Mouse (Mus musculus) heart, embryonic 15.5 days (tissue): ENCODE results near the gene Prpsap2. TPM values are rescaled to one million over a fixed set of nuclear protein-coding genes. Genes with fewer than 3 reads are reported as not detected.
A peak's percentile ranks its signal among the peaks of the same experiment; 100 is the strongest.

Source experiments
- ATAC-seq: fragments of 200-750 bp; cut with Nextera tagmentation; replicated peaks from 2 replicates; pipeline ENCODE4 v1.8.0; 2017; ENCODE audit warnings: low read depth, moderate TSS enrichment; ENCODE audit not compliant: insufficient number of reproducible peaks, insufficient read depth, low FRiP score
- H3K27ac ChIP-seq: fragments of 300-500 bp; sonication (generic); 2 replicates; pipeline ENCODE4 v1.5.1; 2015; ENCODE audit warnings: mild to moderate bottlenecking, inconsistent platforms
- H3K27me3 ChIP-seq: fragments of 300-500 bp; sonication (generic); 2 replicates; pipeline ENCODE4 v1.6.1; 2015; ENCODE audit warnings: inconsistent platforms
- H3K36me3 ChIP-seq: fragments of 300-500 bp; sonication (generic); 2 replicates; pipeline ENCODE4 v1.6.1; 2015; ENCODE audit warnings: mild to moderate bottlenecking, inconsistent platforms
- H3K4me1 ChIP-seq: fragments of 300-500 bp; sonication (generic); replicated peaks from 2 replicates; pipeline ENCODE4 v1.6.1; 2015; ENCODE audit warnings: inconsistent platforms
- H3K4me2 ChIP-seq: fragments of 300-500 bp; sonication (generic); 2 replicates; pipeline ENCODE4 v1.6.1; 2015; ENCODE audit warnings: inconsistent platforms, mild to moderate bottlenecking, moderate library complexity
- H3K4me3 ChIP-seq: fragments of 300-500 bp; sonication (generic); 2 replicates; pipeline ENCODE4 v1.5.1; 2015; ENCODE audit warnings: mild to moderate bottlenecking, inconsistent platforms
- H3K9ac ChIP-seq: fragments of 300-500 bp; sonication (generic); 2 replicates; pipeline ENCODE4 v1.6.1; 2015; ENCODE audit warnings: mild to moderate bottlenecking, inconsistent platforms
- H3K9me3 ChIP-seq: fragments of 300-500 bp; sonication (generic); replicated peaks from 2 replicates; pipeline ENCODE4 v1.6.1; 2016; ENCODE audit warnings: inconsistent platforms
- WGBS: fragments of 180-500 bp; shearing (Covaris S2); methylation state at CpG from one replicate; pipeline ENCODE4 v1.1.7; 2015; ENCODE audit warnings: mixed read lengths; 5-methylcytosine and 5-hydroxymethylcytosine counted together
- polyA plus RNA-seq: library from polyadenylated mRNA; unstranded; fragments of >200 nt; fragmentation: Nextera tagmentation; extraction: Ambion mirVana; gene quantifications from 2 replicates; pipeline ENCODE4 v1.2.1, GENCODE M21; 2015

The Prpsap2 gene
- polyA plus RNA-seq, 1 experiment from 2014 or later: 14.2 TPM

GRCm38 (mm10) chr11:61715130-61715529 lies 46.8 kb downstream of the Prpsap2 start:
- 57% methylated on average over 6 of the region's 6 CpGs for WGBS
- ATAC-seq: no peak
- Histone ChIP-seq H3K4me1 (no peaks in the 10 kb centered on the region; the same call in 1 of the 2 replicates), H3K4me3 (no peak overlapping the region), H3K27me3 (peaks cover 7% of the 10 kb centered on the region; the same call in 1 of the 2 replicates), H3K9me3 (no peaks in the 10 kb centered on the region), H3K27ac (no peak overlapping the region), H3K36me3 (no peaks in the 10 kb centered on the region), H3K9ac (no peak overlapping the region), H3K4me2 (no peak overlapping the region)

DNA sequence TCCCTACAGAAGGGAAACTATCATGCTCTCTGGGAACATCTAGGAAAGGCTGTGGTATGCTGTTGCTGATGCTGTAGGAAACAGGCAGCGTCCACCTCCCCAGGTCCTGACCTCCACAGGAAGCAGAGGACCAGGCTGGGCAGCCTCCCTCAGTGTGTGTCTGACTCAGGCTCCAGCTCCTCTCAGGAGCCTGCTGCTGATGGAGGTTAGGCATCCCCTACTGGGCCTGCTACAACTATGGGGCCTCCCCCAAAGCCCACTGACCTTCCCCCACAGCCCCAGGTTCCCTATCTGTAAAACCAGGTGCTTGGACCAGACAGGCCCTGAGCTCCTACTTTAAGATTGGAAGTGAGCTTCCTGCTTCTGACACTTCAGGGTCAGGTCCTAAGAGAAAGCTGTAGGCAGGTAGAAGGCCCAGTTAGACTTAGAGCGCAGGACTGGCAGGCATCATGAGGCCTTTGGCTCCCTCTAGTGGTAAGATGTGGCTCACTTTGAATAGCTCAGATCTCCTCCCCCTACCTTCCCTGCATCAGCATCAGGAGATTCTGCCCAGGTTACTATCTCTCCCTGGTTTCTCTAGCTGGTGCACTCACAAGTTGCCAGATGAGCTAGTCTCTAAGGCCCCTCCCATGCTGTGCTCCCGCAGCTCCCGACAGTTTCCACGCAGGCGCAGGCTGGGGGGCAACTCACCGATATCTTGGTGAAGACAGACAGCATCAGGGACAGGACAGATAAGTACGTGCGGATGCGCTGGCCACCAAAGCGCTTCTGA lies 47.4 kb downstream of the Prpsap2 start:
- Histone ChIP-seq H3K4me3 (no peak overlapping the region), H3K4me1 (no peaks in the 10 kb centered on the region; the same call in 1 of the 2 replicates), H3K4me2 (no peak overlapping the region), H3K9me3 (no peaks in the 10 kb centered on the region), H3K27me3 (peaks cover 7% of the 10 kb centered on the region; the same call in 1 of the 2 replicates), H3K36me3 (no peaks in the 10 kb centered on the region), H3K9ac (no peak overlapping the region), H3K27ac (no peak overlapping the region)
- 34% methylated on average over 11 of the region's 11 CpGs for WGBS
- peak; percentile 67; the same call in 1 of the 2 replicates for ATAC-seq

- Histone ChIP-seq H3K9me3 (no peaks in the 10 kb centered on the region), H3K36me3 (no peaks in the 10 kb centered on the region), H3K27ac (no peak overlapping the region), H3K27me3 (0 out of 2 replicates have a peak, but pooled peaks cover 4% of the 10 kb centered on the region), H3K4me1 (no peaks in the 10 kb centered on the region; the same call in 1 of the 2 replicates), H3K9ac (no peak overlapping the region), H3K4me3 (no peak overlapping the region), H3K4me2 (no peak overlapping the region)
- 67% methylated on average over 15 of the region's 15 CpGs for WGBS
- no peak for ATAC-seq
Observed at GRCm38 (mm10) chr11:61713157-61713855, 48.6 kb downstream of the Prpsap2 start.

DNA sequence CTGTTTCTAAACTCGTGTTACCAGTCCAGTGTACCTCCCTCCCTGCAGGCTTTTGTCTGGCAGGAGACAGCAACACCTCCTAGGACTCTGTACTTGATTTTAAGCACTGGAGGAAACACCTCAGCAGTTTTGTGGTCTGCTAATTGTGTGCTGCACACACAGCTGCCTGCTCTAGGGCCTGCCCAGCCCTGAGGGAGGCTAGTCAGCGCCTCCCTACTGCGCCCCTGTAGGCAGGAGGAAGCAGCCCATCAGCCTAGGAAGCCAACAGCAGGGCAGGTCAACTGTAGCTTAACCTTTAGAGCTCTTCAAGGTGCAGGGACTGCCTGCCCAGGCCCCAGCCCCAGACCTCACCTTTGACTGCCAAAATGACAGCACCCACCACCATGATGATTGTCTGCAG lies 53.0 kb downstream of the Prpsap2 start:
- Histone ChIP-seq H3K27me3 (no peaks in the 10 kb centered on the region), H3K4me1 (no peaks in the 10 kb centered on the region), H3K9ac (no peak overlapping the region), H3K27ac (no peak overlapping the region), H3K4me2 (no peak overlapping the region), H3K4me3 (no peak overlapping the region), H3K36me3 (no peaks in the 10 kb centered on the region), H3K9me3 (no peaks in the 10 kb centered on the region)
- WGBS: 78% methylated on average over 3 of the region's 3 CpGs
- no peak for ATAC-seq

DNA sequence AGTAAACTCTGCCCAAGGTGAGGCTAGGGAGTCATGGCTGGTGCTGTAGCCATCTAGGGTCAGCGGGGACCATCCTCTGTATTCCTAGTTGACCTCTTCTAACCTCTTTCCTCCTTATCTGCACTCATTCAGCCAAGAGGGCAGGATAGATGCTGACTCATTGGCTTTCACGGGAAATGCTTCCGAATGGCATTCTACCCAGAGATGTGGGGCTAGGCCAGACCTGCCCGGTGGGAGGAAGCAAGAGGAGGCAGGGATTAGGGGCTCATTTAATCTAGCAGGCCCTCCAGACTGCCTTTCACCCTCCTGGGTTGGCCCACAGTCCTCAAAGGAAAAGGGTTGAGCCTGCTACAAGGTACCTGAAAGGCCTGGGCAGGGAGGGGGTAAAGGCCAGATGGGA lies 55.7 kb downstream of the Prpsap2 start:
- no peaks in the 10 kb centered on the region for H3K4me1 ChIP-seq
- 41% methylated on average over 4 of the region's 4 CpGs for WGBS
- no peak overlapping the region for H3K4me2 ChIP-seq
- H3K4me3 ChIP-seq: no peak overlapping the region
- no peak overlapping the region for H3K27ac ChIP-seq
- no peak for ATAC-seq
- no peaks in the 10 kb centered on the region for H3K36me3 ChIP-seq
- H3K27me3 ChIP-seq: no peaks in the 10 kb centered on the region
- no peak overlapping the region for H3K9ac ChIP-seq
- no peaks in the 10 kb centered on the region for H3K9me3 ChIP-seq

- 92% methylated on average over 2 of the region's 2 CpGs for WGBS
- Histone ChIP-seq H3K4me3 (no peak overlapping the region), H3K27ac (no peak overlapping the region), H3K36me3 (no peaks in the 10 kb centered on the region), H3K9me3 (no peaks in the 10 kb centered on the region), H3K9ac (no peak overlapping the region), H3K4me1 (no peaks in the 10 kb centered on the region), H3K27me3 (no peaks in the 10 kb centered on the region), H3K4me2 (no peak overlapping the region)
- no peak for ATAC-seq
Observed at GRCm38 (mm10) chr11:61705581-61705980, 56.3 kb downstream of the Prpsap2 start.

GRCm38 (mm10) chr11:61702494-61702893 lies 59.4 kb downstream of the Prpsap2 start:
- H3K4me1 ChIP-seq: 0 out of 2 replicates have a peak, but pooled peaks cover 3% of the 10 kb centered on the region
- H3K4me2 ChIP-seq: no peak overlapping the region
- no peak for ATAC-seq
- 86% methylated on average over 5 of the region's 5 CpGs for WGBS
- no peaks in the 10 kb centered on the region for H3K27me3 ChIP-seq
- H3K9ac ChIP-seq: no peak overlapping the region
- no peaks in the 10 kb centered on the region for H3K36me3 ChIP-seq
- H3K9me3 ChIP-seq: no peaks in the 10 kb centered on the region
- H3K27ac ChIP-seq: no peak overlapping the region
- no peak overlapping the region for H3K4me3 ChIP-seq

DNA sequence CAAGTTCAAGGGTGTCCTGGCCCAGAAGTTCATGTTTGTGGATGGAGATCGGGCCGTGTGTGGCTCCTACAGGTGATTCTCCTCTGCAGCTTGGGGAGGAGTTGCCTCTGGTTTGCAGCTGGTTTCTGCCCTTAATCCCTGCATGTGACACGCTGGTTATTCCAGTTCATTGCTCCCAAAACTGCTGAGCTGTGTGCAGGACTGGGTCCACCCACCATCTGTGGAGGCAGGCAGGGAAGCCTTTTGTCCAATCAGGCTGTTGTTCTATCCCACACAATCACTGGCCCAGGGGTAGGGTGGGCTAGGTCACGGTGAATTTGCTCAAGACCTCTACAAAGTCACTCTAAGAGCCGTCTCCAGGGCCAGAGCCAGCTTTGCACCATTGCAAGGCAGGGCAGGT lies 60.2 kb downstream of the Prpsap2 start:
- ATAC-seq: no peak
- H3K9ac ChIP-seq: no peak overlapping the region
- H3K4me1 ChIP-seq: 0 out of 2 replicates have a peak, but pooled peaks cover 3% of the 10 kb centered on the region
- H3K9me3 ChIP-seq: no peaks in the 10 kb centered on the region
- H3K4me2 ChIP-seq: no peak overlapping the region
- no peak overlapping the region for H3K4me3 ChIP-seq
- H3K27me3 ChIP-seq: no peaks in the 10 kb centered on the region
- no peaks in the 10 kb centered on the region for H3K36me3 ChIP-seq
- no peak overlapping the region for H3K27ac ChIP-seq
- 82% methylated on average over 5 of the region's 5 CpGs for WGBS

GRCm38 (mm10) chr11:61699933-61700332 lies 62.0 kb downstream of the Prpsap2 start:
- H3K4me3 ChIP-seq: no peak overlapping the region
- no peak overlapping the region for H3K4me2 ChIP-seq
- no peak overlapping the region for H3K9ac ChIP-seq
- ATAC-seq: no peak
- no peaks in the 10 kb centered on the region for H3K9me3 ChIP-seq
- no peaks in the 10 kb centered on the region for H3K36me3 ChIP-seq
- no peaks in the 10 kb centered on the region for H3K27me3 ChIP-seq
- 0 out of 2 replicates have a peak, but pooled peaks cover 3% of the 10 kb centered on the region for H3K4me1 ChIP-seq
- no peak overlapping the region for H3K27ac ChIP-seq
- 54% methylated on average over 4 of the region's 4 CpGs for WGBS

GRCm38 (mm10) chr11:61699460-61699859 lies 62.4 kb downstream of the Prpsap2 start:
- Histone ChIP-seq H3K9me3 (no peaks in the 10 kb centered on the region), H3K27ac (no peak overlapping the region), H3K9ac (no peak overlapping the region), H3K27me3 (no peaks in the 10 kb centered on the region), H3K4me1 (0 out of 2 replicates have a peak, but pooled peaks cover 3% of the 10 kb centered on the region), H3K36me3 (no peaks in the 10 kb centered on the region), H3K4me3 (no peak overlapping the region), H3K4me2 (no peak overlapping the region)
- ATAC-seq: no peak
- 84% methylated on average over 5 of the region's 5 CpGs for WGBS

DNA sequence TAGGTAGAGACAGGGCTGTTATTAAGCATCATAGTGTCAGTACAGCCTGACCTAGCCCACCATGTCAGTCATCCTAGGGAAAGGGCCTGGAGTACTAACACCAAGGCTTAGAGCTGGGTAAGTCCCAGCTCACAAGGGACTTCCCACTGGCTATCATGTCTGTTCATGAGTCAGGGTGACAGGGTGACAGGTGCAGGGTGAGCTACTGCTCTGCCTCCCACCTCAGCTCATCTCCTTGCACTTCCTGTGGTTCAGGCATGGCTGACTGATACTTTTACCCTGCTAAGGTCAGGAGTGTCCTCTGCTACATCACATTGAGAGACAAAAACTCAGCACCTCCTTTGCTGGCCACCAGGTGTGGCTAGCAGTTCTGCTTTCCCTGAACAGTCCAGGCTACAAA lies 63.0 kb downstream of the Prpsap2 start:
- H3K4me2 ChIP-seq: no peak overlapping the region
- 0 out of 2 replicates have a peak, but pooled peaks cover 3% of the 10 kb centered on the region for H3K4me1 ChIP-seq
- H3K27me3 ChIP-seq: no peaks in the 10 kb centered on the region
- no peaks in the 10 kb centered on the region for H3K9me3 ChIP-seq
- no peak overlapping the region for H3K4me3 ChIP-seq
- ATAC-seq: no peak
- H3K9ac ChIP-seq: no peak overlapping the region
- no peak overlapping the region for H3K27ac ChIP-seq
- H3K36me3 ChIP-seq: no peaks in the 10 kb centered on the region
